Mouse (Mus musculus) gastrocnemius, postnatal 10 days (tissue): ENCODE measurements around the gene Nadk2. TPM values are rescaled to one million over a fixed set of nuclear protein-coding genes. Genes with fewer than 3 reads are reported as not detected.
A peak's percentile ranks its signal among the peaks of the same experiment; 100 is the strongest.

Experiments used
- DNase-seq: peaks from one replicate; pipeline ENCODE4 v3.0.0; 2021; ENCODE audit warnings: mixed read lengths
- total RNA-seq, 2 experiments: library from RNA; stranded (reverse); gene quantifications; 2 replicates each; pipeline ENCODE4 v1.2.3; 2021

Nadk2 gene
- total RNA-seq, 2 experiments from 2014 or later, result 24.0 to 26.6 TPM

DNA sequence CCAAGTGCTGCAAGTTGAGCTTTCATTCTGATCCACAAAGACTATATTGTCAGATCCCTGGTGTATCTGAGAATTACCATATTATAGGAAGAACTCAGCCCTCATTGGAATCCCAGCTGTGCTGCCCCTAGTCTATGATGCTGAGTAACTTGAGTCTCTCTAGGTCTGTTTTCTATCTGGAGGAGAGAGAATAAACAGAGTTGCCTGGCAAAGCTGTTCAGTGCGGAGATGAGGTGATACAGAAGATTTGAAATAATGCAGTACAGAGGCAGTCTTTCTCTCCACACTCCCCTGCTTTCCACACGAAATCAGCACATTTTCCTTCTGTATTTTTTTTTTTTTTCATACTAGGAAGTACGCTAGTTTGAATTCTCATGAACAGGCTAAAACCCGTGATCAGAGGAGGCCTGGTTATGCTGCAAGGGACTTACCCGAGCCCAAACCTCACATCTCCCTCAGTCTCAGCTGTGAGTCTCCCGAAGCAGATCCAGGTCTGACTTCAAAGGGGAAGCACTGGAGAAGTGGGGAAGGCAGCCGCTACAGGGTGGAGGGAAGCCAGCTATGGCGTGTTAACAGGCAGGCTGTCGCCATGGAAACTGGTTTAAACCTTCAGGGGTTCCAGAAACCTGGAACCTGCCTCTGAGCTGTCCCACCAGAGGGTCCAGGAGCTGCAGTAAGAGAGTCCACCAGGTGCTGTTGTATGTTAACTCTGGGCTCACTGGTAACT lies 59.9 kb downstream of the Nadk2 start:
- DNase-seq, result no peak

DNA sequence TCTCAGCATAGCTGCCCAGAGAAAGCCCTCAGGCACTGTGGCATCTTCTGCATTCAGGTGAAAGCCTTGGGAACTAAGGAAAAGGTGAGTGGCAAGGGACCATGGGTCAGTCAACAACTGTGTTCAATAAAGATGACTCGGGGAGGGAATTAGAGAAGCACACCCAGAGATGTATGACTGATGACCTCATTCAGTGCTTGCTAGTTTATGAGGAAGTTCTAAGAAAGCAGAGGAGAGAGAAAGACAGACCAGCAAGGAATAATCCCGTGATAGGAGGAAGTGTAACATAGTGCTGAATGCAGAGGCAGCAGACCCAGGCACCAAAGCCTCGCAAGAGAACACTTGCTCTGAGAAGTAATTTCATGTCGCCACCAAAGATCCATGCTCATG lies 60.4 kb downstream of the Nadk2 start:
- DNase-seq, result no peak

DNA sequence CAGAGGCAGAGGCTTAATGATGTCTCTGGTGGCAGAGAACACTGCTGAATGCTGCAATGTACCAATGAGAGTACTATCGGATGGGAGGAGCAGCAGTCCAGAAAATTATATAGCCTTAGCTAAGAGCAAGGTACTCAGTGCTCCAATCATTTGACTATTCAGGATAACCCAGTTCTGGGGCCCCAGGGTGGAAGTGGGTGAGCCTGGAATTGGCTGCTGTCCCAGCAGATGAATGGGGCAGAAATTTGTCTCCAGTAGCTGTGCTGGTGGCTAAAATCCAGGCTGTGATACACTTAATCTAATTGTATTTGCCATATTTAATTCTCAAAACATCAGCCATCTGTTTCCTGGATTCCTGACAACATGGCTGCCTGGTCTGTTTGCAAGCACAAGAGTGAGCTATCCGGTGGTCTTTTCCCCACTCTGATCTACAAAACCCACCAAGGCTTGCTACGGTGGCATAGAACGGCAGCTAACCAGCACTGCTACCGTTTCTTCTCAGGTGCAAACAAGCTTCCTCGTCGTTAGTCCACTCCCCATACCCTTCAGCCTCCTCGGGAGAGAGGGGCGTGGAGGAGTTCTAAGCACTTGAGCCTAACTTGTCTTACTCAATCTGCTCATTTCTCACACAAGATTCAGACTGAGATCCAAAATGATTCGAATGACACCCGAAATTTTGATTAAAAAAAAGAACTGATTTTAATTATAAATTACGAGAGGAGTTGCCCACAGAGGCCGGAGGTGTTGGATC lies 61.8 kb downstream of the Nadk2 start:
- DNase-seq, result peak; percentile 28

DNA sequence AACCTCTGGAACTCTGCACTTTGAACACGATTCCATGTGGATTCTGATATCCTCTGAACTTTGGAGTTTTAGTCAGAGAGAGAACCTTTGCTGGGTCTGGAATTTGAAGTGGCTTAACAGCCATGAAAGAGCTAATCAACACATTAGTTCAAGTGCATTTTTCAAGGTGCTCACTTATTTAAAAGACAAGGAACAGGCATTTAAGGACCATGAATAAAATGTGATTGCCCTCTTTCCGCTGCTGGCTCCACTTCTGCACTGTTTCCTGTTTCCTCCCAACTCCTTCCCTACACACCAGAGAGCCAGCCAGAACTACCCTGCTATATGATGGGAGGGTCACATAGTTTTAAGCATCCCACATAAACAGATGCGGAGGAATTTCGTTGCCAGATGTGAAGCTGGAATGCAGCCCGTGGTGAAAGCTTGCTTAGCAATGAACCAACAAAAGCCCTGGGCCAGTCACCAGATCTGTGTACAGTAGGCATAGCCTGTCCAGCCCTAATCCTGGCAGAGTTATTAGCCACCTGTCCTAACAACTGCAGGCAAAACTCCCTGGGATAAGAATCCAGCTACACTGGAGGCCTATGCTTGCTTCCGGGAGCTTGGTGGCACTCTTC lies 63.9 kb downstream of the Nadk2 start:
- peak; percentile 53 for DNase-seq

DNA sequence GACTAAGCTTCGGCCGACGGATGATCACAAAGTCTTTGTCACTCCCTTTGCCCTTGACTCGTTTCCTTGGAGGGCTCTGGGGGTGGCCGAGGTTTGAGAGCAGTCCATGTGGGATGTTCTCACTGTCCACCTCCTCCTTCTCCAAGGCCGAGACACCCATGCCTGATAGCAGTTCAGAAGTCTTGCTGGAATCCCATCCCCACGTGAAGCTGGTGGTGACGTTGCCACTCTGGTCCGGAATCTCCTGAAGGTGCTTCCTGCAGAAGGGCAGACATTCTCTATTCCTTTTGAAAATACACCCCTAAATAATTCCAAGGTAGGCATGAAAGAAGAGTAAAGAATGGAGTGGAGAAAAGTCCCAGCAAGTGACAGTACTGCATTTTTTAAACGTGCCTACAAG lies 68.4 kb downstream of the Nadk2 start:
- no peak for DNase-seq

DNA sequence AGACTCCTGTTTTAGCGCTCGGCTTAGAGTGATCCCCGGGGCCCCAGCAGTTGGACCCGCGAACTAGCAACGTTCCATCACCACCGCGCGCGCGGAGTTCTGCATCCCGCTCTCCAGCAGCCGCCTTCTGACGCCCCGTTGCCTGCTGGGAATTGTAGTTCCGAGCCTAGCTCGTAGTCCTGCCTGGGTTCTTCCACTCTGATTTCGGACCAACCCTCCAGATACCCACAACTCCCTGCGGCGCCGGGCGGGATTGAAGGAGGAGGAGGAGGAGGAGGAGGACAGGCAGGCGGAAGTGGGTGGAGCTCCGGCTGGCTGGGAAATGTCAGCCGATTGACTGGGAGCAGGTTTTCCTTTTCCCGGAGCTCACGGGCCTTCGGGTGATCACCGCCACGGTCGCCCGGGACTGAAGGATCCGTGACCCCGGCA lies 69.2 kb downstream of the Nadk2 start, which contains the start of gene Lmbrd2:
Gene Lmbrd2 (plus strand): TSS at position 299 of the 429 bp plus-strand sequence.
- DNase-seq, result peak; percentile 94

DNA sequence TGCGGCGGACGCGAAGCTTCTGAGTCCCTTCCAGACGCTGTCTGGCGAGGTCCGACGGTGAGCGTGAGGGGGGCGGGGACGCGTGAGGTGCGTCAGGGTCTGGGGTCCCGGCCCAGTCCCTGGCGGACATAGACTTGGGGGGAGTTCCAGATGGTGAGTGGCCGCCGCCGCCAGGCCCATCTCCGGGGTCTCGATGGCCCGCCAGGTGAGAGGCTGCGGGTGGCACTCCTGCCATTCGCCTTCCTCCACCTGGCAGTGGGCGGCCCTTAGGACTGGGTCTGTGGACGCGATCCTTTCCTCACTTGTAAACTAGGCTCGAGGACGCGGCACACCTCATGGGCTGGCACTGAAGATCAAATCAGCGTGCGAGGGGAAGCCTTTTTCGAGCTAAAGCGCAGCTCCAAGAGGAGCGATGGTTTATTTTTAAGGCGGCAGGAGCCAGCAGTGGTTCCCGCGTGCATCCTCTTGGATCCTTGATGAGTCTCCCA lies 69.7 kb downstream of the Nadk2 start:
- no peak for DNase-seq

DNA sequence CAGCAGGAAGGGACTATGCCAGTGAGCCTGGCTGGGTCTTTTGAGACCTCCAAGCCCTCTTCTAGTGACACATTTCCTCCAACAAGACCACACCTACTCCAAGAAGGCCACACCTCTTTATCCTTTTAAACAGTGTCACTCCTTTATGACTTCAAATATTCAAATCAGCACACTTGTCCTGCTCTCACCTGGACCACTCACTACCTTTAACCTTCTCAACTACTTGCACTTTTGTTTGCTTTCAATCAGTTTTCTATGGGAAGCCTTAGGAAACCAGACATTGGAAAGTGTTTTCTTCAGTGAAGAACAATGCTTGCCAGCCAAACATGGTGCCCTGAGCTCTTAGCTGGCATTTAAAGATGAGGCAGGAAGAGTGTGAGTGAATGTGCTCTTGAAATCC lies 84.3 kb downstream of the Nadk2 start, which contains the start of gene Skp2:
Gene Skp2 (minus strand): TSS at position 101 of the 400 bp plus-strand sequence.
- DNase-seq, result no peak

Other genes with a start within 250 kb of the Nadk2 start
- gene Ranbp3l, start 103.3 kb upstream of the Nadk2 start, total RNA-seq, result 1 to 10 TPM; 1.1 to 2.2 TPM
- gene Lmbrd2, start 69.3 kb downstream of the Nadk2 start, total RNA-seq, result 10 to 100 TPM; 16.6 to 16.7 TPM
- 1 to 10 TPM; 5.5 to 8.5 TPM for gene Skp2, start 84.2 kb downstream of the Nadk2 start, total RNA-seq
- gene Ugt3a1, start 205.6 kb downstream of the Nadk2 start, total RNA-seq, result not detected